Mouse (Mus musculus) CD4-positive, CD25-positive, alpha-beta regulatory T cell, adult 4 months (primary cell): ENCODE data around the gene Myo3a. TPM values are rescaled to one million over a fixed set of nuclear protein-coding genes. Genes with fewer than 3 reads are reported as not detected.
A peak's percentile ranks its signal among the peaks of the same experiment; 100 is the strongest.
"Not testable (repeated sequence)": the region's sequence is repeated elsewhere in the genome, so short reads cannot be mapped to it uniquely, and the experiment has no call there.

Experiments used
- ATAC-seq: one replicate; pipeline ENCODE4 v1.8.0; 2017
- polyA plus RNA-seq, 2 experiments: library from polyadenylated mRNA; unstranded; fragments of 100-300 nt; shearing (Covaris generic); gene quantifications; one replicate each; pipeline ENCODE4 v1.2.1; 2017

Myo3a gene
- polyA plus RNA-seq: not detected

GRCm38 (mm10) chr2:22227308-22227707, at the start of gene Myo3a:
TSS of gene Myo3a (plus strand) at chr2:22227503.
- no peak for ATAC-seq

DNA sequence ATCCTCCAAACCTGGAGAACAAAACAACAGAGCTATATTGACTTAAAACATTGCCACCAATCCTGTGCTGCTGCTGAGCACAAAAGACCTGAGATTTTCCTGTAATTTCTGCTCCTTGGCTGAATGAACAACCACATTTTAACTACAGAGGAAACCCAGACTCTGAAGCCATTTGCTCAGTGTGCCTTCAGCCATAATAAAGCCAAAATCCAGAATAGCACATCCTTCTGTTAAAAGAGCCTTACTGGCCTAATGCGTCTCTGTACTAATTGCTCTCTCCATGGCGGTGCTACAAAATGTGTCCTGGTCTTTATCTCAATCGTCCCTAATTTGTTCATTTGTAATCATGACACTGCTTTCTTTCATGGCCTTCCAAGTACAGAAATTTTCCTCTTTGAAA, 23.2 kb downstream of the Myo3a start:
- no peak for ATAC-seq

- ATAC-seq: no peak
These were observed 23.7 kb downstream of the Myo3a start for GRCm38 (mm10) chr2:22251045-22251444.

GRCm38 (mm10) chr2:22255600-22255999, 28.3 kb downstream of the Myo3a start:
- ATAC-seq: no peak

DNA sequence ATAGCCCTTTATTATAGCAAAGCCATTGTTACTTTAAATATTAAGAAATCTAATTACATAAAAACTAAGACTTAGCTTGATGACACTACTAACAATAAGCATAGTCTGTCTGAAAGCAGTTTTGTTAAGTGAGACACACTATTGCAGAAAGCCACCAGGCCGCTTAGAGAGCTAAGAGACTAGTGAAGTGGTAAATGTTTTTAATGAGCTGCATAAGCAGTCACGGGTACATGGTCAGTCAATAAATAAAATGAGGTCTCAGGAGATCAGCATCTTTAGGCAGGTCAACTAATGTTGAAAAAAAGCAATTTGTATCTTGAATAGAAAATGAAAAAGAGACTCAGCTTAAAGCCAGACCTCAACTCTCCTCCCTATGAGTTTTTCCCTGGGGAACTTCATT, 44.3 kb downstream of the Myo3a start:
- ATAC-seq: no peak

GRCm38 (mm10) chr2:22285366-22285765, 58.1 kb downstream of the Myo3a start:
- no peak for ATAC-seq

- ATAC-seq: no peak
These were observed 58.5 kb downstream of the Myo3a start for GRCm38 (mm10) chr2:22285777-22286176.

- ATAC-seq: no peak
These were observed 66.5 kb downstream of the Myo3a start for GRCm38 (mm10) chr2:22293579-22294446.

DNA sequence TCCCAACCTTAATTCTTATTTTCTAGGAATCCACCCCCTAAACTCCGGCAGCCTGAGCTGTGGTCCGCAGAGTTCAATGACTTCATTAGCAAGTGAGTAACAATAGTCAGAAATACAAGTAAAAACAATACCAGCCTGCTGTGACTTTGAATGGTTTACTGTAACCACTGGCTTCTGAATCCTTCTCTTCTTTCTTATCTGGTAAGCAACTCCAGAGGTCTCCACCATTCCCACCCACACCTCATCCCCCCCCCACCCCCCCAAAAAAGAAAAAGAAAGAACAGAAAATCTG, 67.1 kb downstream of the Myo3a start:
- ATAC-seq: no peak

GRCm38 (mm10) chr2:22297913-22298312, 70.6 kb downstream of the Myo3a start:
- no peak for ATAC-seq

DNA sequence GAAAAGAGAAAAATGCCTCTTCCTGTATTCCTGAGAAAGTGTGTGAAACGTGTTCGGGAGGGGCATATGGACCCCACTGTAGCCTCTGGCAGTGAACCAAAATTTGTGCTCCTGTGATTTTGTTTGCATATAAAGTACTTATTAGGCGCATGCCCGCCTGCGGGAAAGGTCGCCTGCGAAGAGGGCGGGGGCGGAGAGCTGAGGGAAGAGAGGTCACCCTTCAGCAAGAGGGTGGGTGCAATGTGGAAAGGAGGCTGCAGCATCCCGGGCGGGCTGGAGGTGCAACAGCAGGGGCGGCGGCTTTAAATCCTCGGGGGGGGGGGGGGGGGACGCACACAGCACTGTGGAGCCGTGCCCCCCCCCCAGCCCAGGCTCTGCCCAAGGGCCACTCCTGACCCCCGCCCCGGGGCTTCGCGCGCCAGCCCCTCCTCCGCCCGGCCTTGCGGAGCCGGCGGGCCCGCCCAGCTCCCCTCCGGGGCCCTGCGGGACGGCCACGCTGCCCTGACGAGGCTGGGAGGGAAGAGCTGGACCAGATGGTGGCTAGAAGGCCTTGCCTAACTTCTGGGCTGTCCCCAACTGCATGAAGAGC, 111.1 kb downstream of the Myo3a start:
- ATAC-seq: no peak

DNA sequence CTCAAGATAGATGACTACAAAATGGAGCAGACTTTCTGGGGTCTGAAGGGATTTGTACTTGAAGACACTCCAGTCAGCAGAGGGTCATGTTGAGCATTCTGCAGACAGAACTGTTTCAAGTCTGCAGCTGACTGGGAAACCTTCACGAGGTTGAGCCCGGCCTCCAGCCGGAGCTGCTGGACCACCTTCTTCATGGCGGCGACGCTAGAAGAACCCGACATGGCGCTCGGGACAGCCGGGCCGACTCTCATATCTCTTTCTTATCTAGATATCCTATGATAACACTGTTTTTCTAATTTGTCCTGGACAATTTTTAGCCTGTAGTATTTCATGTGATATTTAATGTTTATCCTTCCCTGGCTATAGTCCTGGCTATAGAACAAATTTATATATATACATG, 183.2 kb downstream of the Myo3a start:
- not testable (repeated sequence) for ATAC-seq

GRCm38 (mm10) chr2:22548421-22548820, 321.1 kb downstream of the Myo3a start:
- ATAC-seq: no peak

DNA sequence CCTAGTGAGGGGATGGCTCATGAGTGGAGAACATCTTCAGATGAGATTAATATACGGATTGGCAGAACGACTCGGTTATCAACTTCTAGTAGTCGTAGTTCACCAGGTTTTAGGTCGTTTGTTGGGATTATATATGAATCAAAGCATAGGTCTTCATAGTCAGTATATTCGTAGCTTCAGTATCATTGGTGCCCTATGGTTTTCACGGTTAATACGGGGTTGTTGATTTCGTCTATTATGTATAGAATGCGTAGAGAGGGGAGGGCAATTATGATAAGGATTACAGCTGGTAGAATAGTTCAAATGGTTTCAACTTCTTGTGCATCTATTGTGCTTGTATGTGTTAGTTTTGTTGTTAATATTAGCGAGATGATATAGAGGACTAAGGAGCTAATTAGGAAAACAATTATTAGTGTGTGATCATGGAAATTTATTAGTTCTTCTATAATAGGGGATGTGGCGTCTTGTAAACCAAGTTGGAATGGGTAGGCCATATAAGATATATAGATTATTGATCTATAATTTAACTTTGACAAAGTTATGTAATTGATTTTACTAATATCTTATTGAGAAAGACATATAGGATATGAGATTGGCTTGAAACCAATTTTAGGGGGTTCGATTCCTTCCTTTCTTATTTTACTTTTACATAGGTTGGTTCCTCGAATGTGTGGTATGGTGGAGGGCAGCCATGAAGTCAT, 360.3 kb downstream of the Myo3a start:
- peak; percentile 60 for ATAC-seq

DNA sequence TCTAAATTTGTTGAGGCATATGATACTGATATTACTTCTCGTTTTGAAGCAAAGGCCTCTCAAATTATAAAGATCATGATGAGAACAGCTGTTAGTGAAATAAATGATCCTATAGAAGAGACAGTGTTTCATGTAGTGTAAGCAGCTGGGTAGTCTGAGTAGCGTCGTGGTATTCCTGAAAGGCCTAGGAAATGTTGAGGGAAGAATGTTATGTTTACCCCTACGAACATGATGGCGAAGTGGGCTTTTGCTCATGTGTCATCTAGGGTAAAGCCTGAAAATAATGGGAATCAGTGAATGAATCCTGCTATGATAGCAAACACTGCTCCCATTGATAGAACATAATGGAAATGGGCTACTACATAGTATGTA, 360.9 kb downstream of the Myo3a start:
- not testable (repeated sequence) for ATAC-seq

DNA sequence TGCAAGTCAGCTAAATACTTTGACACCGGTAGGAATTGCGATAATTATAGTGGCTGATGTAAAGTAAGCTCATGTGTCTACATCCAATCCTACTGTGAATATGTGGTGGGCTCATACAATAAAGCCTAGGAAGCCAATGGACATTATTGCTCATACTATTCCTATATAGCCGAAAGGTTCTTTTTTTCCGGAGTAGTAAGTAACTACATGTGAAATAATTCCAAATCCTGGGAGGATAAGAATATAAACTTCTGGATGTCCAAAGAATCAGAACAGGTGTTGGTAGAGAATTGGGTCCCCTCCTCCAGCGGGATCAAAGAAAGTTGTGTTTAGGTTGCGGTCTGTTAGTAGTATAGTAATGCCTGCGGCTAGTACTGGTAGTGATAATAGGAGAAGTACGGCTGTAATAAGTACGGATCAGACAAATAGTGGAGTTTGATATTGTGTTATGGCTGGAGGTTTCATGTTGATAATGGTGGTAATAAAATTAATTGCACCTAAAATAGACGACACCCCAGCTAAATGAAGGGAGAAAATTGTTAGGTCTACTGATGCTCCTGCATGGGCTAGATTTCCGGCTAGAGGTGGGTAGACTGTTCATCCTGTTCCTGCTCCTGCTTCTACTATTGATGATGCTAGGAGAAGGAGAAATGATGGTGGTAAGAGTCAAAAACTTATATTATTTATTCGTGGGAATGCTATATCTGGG, 361.5 kb downstream of the Myo3a start:
- peak; percentile 56 for ATAC-seq

DNA sequence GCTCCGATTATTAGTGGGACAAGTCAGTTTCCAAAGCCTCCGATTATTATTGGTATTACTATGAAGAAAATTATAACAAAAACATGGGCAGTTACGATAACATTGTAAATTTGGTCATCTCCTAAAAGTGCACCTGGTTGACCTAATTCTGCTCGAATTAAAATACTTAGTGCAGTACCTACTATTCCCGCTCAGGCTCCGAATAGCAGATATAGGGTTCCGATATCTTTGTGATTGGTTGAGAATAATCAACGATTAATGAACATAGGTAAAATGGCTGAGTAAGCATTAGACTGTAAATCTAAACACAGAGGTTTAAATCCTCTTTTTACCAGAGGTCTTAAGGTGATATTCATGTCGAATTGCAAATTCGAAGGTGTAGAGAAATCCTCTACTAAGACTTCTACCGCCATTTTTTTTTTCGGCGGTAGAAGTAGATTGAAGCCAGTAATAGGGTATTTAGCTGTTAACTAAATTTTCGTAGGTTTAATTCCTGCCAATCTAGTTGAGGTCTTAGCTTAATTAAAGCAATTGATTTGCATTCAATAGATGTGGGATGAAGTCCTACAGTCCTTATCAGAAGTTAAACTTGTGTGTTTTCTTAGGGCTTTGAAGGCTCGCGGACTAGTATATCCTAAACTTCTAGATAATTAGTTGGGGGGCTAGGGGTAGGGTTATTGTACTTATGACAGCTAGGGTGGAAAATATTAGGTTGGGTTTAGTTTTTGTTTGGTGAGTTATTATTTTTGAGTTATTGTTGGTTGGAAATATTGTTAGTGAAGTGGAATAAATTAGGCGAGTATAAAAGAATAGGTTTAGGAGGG, 362.3 kb downstream of the Myo3a start:
- peak; percentile 67 for ATAC-seq

GRCm38 (mm10) chr2:22590206-22590490, 362.8 kb downstream of the Myo3a start:
- ATAC-seq: no peak

DNA sequence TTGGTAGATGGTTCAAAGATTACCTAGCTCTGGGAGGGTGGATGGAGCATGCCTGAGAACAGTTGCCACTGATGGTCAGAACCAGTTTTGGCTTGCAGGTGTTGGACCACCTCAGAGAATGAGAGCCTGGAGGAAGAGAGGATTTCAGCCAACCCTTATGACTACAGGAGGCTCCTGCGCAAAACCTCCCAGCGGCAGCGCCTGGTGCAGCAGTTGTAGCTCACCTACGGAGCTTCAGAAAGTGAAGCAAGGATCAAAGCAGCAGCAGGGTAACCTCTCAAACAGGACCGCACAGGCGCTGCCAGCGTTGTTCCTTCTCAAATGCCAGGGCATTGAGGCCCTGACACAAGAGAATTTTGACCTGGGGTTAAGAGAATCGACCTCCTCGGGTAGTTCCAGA, 390.6 kb downstream of the Myo3a start:
- no peak for ATAC-seq

GRCm38 (mm10) chr2:22619416-22619815, 392.1 kb downstream of the Myo3a start:
- no peak for ATAC-seq

- ATAC-seq: no peak
These were observed 392.7 kb downstream of the Myo3a start for GRCm38 (mm10) chr2:22620030-22620429.

DNA sequence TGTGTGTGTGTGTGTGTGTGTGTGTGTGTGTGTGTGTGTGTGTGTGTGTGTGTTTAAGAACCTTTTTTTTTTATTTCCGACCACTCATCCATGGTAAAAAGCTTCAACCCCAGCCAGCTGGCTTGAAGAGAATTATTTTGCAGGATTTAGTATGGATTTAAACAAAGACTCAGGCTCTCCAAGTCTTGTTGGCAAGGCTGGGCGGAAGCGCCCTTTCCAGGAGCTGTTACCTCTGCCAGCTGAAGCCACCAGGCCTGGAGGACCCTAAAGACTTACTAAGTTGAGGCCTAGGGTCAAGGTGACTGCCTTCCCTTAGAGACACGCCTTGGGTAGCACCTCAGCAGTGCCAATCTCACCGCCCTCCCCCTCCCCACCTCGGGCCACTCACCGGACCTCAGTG, 393.2 kb downstream of the Myo3a start:
- no peak for ATAC-seq
